In the genomic region with DNA sequence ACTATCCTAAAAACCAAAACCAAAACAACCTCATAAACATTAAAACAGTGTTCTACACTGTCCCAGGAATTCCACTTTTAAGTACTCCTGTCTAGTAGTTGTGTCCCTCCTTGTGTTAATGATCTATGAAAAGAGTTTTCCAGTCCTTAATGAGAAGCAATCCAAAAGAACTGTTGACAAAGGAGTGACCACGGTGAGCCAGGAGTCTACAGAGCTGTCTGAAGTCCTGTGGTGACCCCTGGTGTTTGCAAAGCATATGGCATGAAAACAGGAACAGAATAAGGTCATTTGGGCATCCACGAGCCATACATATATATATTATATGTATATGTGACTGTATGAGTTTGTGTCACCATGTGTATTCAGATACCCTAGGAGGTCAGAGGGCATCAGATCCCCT, we compare ENCODE assay signal across 8 mouse cellular contexts. TPM values are rescaled to one million over a fixed set of nuclear protein-coding genes. Genes with fewer than 3 reads are reported as not detected.
DNase-seq lines count a peak whose midpoint lies in the region; ATAC-seq and TF ChIP-seq lines count a peak whose summit lies in the region.

No protein-coding gene starts in this region.

- no peak overlapping the region for H3K4me2 ChIP-seq in limb, embryonic 14.5 days (replicated peaks; ENCODE audit: low read depth, low read length, severe bottlenecking)
- no peak overlapping the region for H3K4me2 ChIP-seq in midbrain, embryonic 15.5 days

- no peaks in the 10 kb centered on the region for H3K36me3 ChIP-seq in limb, embryonic 14.5 days (ENCODE audit: control insufficient read depth, insufficient read depth, low read length)
- H3K36me3 ChIP-seq in midbrain, embryonic 15.5 days (replicated peaks) = no peaks in the 10 kb centered on the region

- H3K4me3 ChIP-seq in limb, embryonic 14.5 days (replicated peaks; ENCODE audit: low read length) = no peak overlapping the region
- H3K4me3 ChIP-seq in midbrain, embryonic 15.5 days = no peak overlapping the region

- ATAC-seq in hematopoietic stem cell, adult 5-6 weeks (replicated peaks in 1 of 2; ENCODE audit: insufficient read depth in 1 of 2, low FRiP score in 2 of 2, low TSS enrichment in 1 of 2, low read depth in 1 of 2, poor library complexity in 2 of 2, severe bottlenecking in 2 of 2) = peak; percentile 81 to 91
- peak; percentile 48; the same call in 1 of the 2 replicates for ATAC-seq in limb, embryonic 14.5 days (ENCODE audit: low FRiP score, low read depth)
- ATAC-seq in midbrain, embryonic 15.5 days (replicated peaks) = peak; percentile 13; the same call in 1 of the 2 replicates

- WGBS in limb, embryonic 14.5 days = 15% methylated on average over 2 of the region's 2 CpGs
- WGBS in midbrain, embryonic 15.5 days = 5% methylated on average over 2 of the region's 2 CpGs

- peaks cover 11% of the 10 kb centered on the region for H3K4me1 ChIP-seq in limb, embryonic 14.5 days (ENCODE audit: control insufficient read depth, insufficient read depth, low read length)
- peaks cover 15% of the 10 kb centered on the region for H3K4me1 ChIP-seq in midbrain, embryonic 15.5 days

- DNase-seq in gastrocnemius, adult 18-20 months (ENCODE audit: low spot score) = peak; percentile 53
- no peak for DNase-seq in gastrocnemius, postnatal 14 days
- DNase-seq in ZHBTc4 (ENCODE audit: low read depth, low spot score) = peak; percentile 85
- DNase-seq in embryo, embryonic 9.5 days (ENCODE audit: extremely low spot score) = peak; percentile 66
- DNase-seq in limb, embryonic 14.5 days (ENCODE audit: low spot score) = peak; percentile 64
- DNase-seq in thymus, postnatal 14 days = peak; percentile 73

- peaks cover 31% of the 10 kb centered on the region for H3K27me3 ChIP-seq in limb, embryonic 14.5 days (ENCODE audit: control insufficient read depth, insufficient read depth, low read length)
- H3K27me3 ChIP-seq in midbrain, embryonic 15.5 days (replicated peaks) = peaks cover 28% of the 10 kb centered on the region

- no peak overlapping the region for H3K9ac ChIP-seq in limb, embryonic 14.5 days (ENCODE audit: low read depth, low read length, severe bottlenecking)
- H3K9ac ChIP-seq in midbrain, embryonic 15.5 days = no peak overlapping the region

- intact Hi-C loops in gastrocnemius, postnatal 14 days (cut with DNase I; ENCODE audit: low total_unique reads) = loop anchor here (5.0 kb wide), 1 partner anchor 39 kb away; no protein-coding TSS in a partner anchor

- no peak overlapping the region for H3K27ac ChIP-seq in limb, embryonic 14.5 days (replicated peaks; ENCODE audit: low read depth, low read length)
- no peak overlapping the region for H3K27ac ChIP-seq in midbrain, embryonic 15.5 days

- TF ChIP-seq POLR2A in limb, embryonic 14.5 days (IDR thresholded peaks at IDR 0.05; ENCODE audit: borderline replicate concordance, extremely low read depth, insufficient read depth, insufficient read length) = no peak

- H3K9me3 ChIP-seq in limb, embryonic 14.5 days (ENCODE audit: control insufficient read depth, low read length) = no peaks in the 10 kb centered on the region
- no peaks in the 10 kb centered on the region for H3K9me3 ChIP-seq in midbrain, embryonic 15.5 days

RNA-seq across cellular contexts. Expression of gene Ube2m, which starts 8.0 kb away (rescaled TPM):
- 100 to 1,000 TPM; 148 to 149 TPM for total RNA-seq in gastrocnemius, adult 18-20 months (2021)
- 100 to 1,000 TPM; 141 to 149 TPM for total RNA-seq in gastrocnemius, postnatal 14 days (2021)
- total RNA-seq in hematopoietic stem cell, adult 5-6 weeks (2017) = 124 and 146 TPM in 2 replicates
- 294 and 308 TPM in 2 replicates for polyA plus RNA-seq in limb, embryonic 14.5 days (2012; rRNA removed)
- polyA plus RNA-seq in limb, embryonic 14.5 days (2014; fragmentation: Nextera tagmentation; extraction: Ambion mirVana) = 159 and 165 TPM in 2 replicates
- 141 and 162 TPM in 2 replicates for polyA plus RNA-seq in midbrain, embryonic 15.5 days (2015; fragmentation: Nextera tagmentation; extraction: Ambion mirVana)

RNA-seq across cellular contexts. Expression of gene Mzf1, which starts 8.5 kb away (rescaled TPM):
- total RNA-seq in gastrocnemius, adult 18-20 months (2021) = under 1 TPM; 0.62 to 0.71 TPM
- under 1 TPM; 0.80 to 0.98 TPM for total RNA-seq in gastrocnemius, postnatal 14 days (2021)
- 0.81 and 1.2 TPM in 2 replicates for total RNA-seq in hematopoietic stem cell, adult 5-6 weeks (2017)
- 5.3 and 7.1 TPM in 2 replicates for polyA plus RNA-seq in limb, embryonic 14.5 days (2012; rRNA removed)
- 1.9 and 2.5 TPM in 2 replicates for polyA plus RNA-seq in limb, embryonic 14.5 days (2014; fragmentation: Nextera tagmentation; extraction: Ambion mirVana)
- 10.7 and 11.4 TPM in 2 replicates for polyA plus RNA-seq in midbrain, embryonic 15.5 days (2015; fragmentation: Nextera tagmentation; extraction: Ambion mirVana)

RNA-seq across cellular contexts. Expression of gene Chmp2a, which starts 11.5 kb away (rescaled TPM):
- 100 to 1,000 TPM in 1 of 2 experiments, 10 to 100 TPM in 1; 95.4 to 103 TPM for total RNA-seq in gastrocnemius, adult 18-20 months (2021)
- 100 to 1,000 TPM in 1 of 2 experiments, 10 to 100 TPM in 1; 95.6 to 103 TPM for total RNA-seq in gastrocnemius, postnatal 14 days (2021)
- 165 and 183 TPM in 2 replicates for total RNA-seq in hematopoietic stem cell, adult 5-6 weeks (2017)
- polyA plus RNA-seq in limb, embryonic 14.5 days (2012; rRNA removed) = 97.3 and 151 TPM in 2 replicates
- 164 TPM in 2 replicates for polyA plus RNA-seq in limb, embryonic 14.5 days (2014; fragmentation: Nextera tagmentation; extraction: Ambion mirVana)
- 188 TPM in 2 replicates for polyA plus RNA-seq in midbrain, embryonic 15.5 days (2015; fragmentation: Nextera tagmentation; extraction: Ambion mirVana)

RNA-seq across cellular contexts. Expression of gene Zbtb45, which starts 36.2 kb away (rescaled TPM):
- total RNA-seq in gastrocnemius, adult 18-20 months (2021) = 1 to 10 TPM; 3.2 to 4.0 TPM
- 1 to 10 TPM; 4.7 to 5.1 TPM for total RNA-seq in gastrocnemius, postnatal 14 days (2021)
- 5.4 and 6.9 TPM in 2 replicates for total RNA-seq in hematopoietic stem cell, adult 5-6 weeks (2017)
- 29.3 and 46.7 TPM in 2 replicates for polyA plus RNA-seq in limb, embryonic 14.5 days (2012; rRNA removed)
- polyA plus RNA-seq in limb, embryonic 14.5 days (2014; fragmentation: Nextera tagmentation; extraction: Ambion mirVana) = 25.5 and 25.8 TPM in 2 replicates
- 45.9 and 46.7 TPM in 2 replicates for polyA plus RNA-seq in midbrain, embryonic 15.5 days (2015; fragmentation: Nextera tagmentation; extraction: Ambion mirVana)

RNA-seq across cellular contexts. Expression of gene Trim28, which starts 47.2 kb away (rescaled TPM):
- total RNA-seq in gastrocnemius, adult 18-20 months (2021) = 10 to 100 TPM; 63.6 to 65.9 TPM
- total RNA-seq in gastrocnemius, postnatal 14 days (2021) = 10 to 100 TPM; 67.0 to 85.9 TPM
- total RNA-seq in hematopoietic stem cell, adult 5-6 weeks (2017) = 478 and 595 TPM in 2 replicates
- 610 and 816 TPM in 2 replicates for polyA plus RNA-seq in limb, embryonic 14.5 days (2012; rRNA removed)
- polyA plus RNA-seq in limb, embryonic 14.5 days (2014; fragmentation: Nextera tagmentation; extraction: Ambion mirVana) = 408 and 456 TPM in 2 replicates
- 229 and 258 TPM in 2 replicates for polyA plus RNA-seq in midbrain, embryonic 15.5 days (2015; fragmentation: Nextera tagmentation; extraction: Ambion mirVana)

Comparison
In these comparisons a context has a peak if more than half of its experiments do, and no peak if none do; other contexts are left out.
1. ATAC-seq: peak in every context shown above with its lines; median percentile 86 in hematopoietic stem cell, adult 5-6 weeks; 48 in limb, embryonic 14.5 days; 13 in midbrain, embryonic 15.5 days.